Mouse (Mus musculus) ES-Bruce4 (cell line): ENCODE results near the gene Cklf.

Experiments
- CTCF ChIP-seq: IDR thresholded peaks from one replicate; pipeline ENCODE4 v1.8.1; 2011; ENCODE audit warnings: low read depth, low read length
- EP300 ChIP-seq: IDR thresholded peaks from 2 replicates; pipeline ENCODE4 v1.6.1; 2011; ENCODE audit warnings: low read depth, low read length; ENCODE audit not compliant: insufficient read depth
- POLR2A ChIP-seq: IDR thresholded peaks from one replicate; pipeline ENCODE4 v1.8.1; 2011; ENCODE audit warnings: low read length; ENCODE audit not compliant: insufficient read depth

DNA sequence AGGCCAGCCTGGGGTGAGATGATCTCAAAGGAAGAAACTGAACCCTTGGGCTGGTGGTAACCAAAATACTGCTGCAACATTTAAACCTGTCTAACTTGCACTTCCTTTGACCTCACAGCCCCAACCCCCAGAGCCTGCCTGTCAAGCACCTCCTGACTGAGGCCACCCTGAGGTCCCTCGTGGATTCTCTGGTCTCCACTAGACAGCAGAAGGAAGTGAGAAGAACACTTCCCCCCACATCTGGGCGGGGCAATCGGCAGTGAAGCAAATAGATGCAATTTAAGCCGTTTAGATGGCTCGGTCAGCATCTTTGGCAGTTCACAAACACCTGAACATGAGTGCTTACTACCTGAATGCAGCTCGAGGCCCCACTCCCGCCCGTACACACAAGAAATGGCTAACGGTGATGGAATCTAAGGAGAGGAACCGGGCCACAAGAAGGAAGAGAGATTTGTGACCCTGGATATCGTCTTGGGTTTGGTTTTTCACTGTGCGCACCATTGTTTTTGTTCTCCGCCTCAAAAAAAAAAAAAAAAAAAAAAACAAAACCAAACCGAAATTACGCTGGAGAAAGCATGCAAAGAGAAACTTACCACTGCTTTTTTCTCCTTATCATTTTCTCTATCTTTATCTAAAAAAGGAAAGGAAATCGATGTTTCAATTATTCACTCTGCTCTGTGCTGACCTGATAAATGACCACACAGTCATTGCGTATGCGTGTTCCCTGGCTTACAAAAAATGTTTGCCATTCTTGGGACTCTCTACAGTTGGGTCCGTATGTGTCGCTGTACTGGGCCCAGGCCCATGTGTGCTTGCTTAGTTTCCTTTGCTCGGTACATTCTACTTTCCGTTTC, 3.4 kb upstream of the Cklf start:
- TF ChIP-seq POLR2A (no peak), CTCF (no peak), EP300 (no peak)
